Mouse (Mus musculus): ENCODE results near the gene Adgrl1.

Adgrl1 gene

DNA sequence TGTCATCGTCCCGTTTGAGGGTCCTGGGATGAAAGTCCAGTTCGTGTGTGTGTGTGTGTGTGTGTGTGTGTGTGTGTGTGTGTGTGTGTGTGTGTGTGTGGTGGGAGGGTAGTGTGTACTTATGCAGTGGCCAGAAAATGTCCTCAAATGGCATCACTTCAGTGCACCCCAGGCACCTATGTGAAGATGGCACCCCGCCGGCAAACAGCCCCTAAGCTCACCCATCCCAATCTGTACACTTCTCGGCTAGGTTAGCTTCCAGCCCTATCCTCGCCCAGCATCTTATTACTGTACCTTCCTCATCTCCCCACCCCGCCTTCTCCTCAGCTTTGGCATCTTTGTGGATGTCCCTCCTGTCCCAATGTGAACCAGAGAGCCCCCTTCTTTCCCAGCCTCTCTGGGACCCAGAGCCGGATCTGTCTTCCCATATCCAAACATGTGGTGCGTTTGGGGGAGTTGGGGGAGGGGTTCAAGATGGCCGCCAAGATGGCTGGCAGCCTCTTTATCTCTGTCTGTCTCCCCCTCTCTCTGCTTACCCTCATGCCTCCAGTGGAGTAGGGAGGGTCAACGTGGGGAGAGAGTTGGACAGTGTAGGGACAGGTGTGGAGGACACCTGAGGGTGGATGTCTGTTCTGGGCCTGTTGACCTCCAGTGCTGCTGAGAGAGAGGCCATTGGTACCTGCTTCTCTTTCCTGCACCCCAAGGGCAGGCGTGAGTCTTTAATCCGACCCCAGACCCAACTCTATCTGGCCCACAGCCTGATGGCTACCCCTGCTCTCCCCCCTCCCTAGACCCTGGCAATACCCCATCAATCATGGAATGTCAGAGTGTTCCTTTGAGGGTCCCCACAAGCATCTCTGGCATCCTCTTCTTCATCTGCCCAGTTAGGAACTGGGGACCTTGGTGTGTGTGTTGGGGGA lies 1.9 kb downstream of the Adgrl1 start:
- no peak for DNase-seq (ENCODE audit: low spot score)

DNA sequence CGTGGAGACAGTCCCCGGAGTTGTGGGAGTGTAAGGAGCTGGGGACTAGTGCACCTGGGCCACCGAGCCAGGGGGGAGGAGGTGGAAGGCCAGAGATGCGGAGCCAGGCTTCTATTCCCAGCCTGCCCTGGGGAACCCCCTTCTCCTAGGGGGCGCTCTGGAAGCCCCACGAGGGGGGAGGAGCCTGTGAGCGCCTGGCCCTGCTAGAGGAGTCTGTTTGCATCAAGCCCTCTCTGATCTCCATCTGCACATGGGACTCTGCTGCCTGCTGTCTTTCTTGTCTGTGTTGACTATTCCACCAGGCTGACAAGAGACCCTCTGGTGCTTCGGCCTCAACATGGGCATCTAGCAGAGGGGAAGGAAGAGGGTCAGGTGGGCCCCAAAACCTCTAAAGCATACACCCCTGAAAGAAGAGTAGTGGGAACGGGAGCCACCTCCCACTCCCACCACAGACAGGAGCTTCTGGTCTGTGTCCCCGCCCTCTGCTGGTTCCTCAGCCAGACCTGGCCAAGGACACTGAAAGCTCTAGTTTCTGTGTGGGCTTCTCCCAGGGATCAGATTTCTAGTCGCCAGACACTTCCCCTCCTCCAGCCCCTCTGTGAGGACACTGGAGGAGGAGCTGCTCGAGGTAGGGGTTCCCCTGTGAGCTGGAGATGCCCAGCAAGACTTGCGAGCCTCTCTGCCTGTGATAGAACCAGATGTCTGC lies 3.2 kb downstream of the Adgrl1 start:
- DNase-seq (ENCODE audit: low spot score): no peak

DNA sequence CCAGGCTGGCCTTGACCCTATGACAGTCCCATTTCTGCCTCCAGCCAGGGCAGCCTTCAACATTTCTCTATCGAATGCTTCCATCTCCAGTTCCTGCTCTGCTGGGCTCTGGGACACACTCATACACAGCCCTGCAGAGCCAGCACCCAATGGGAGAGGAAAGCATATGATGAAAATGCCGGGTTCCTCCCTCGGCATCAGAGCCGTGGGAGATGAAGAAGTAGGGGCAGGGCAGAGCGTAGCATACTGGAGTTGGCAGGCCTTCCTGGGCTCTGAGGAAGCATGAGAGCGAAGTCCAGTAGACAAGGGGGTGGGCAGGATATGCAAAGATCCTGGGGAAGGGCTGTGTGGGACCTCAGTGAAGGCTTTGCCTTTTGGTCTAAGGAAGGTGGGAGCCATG lies 8.7 kb downstream of the Adgrl1 start:
- no peak for DNase-seq (ENCODE audit: low spot score)

DNA sequence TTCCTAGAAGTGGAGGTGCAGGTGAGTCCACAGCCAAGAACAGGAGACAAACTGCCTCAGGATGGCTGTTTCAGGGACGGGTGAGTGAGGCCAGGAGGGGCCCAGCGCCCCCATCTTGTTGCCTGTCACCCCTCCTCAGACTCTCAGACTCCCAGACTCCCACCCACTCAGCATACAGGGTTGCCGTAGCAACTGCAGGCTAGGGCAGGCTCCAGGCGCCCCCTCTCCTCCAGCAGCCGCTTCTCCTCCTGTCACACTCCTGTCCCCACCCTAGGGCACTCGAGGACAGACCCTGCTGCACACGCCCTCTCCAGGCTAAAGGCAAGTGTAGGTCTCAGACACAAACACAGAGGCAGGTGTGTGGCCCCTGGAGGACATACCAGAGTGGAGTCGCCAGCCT lies 9.4 kb downstream of the Adgrl1 start:
- DNase-seq (ENCODE audit: low spot score): no peak

DNA sequence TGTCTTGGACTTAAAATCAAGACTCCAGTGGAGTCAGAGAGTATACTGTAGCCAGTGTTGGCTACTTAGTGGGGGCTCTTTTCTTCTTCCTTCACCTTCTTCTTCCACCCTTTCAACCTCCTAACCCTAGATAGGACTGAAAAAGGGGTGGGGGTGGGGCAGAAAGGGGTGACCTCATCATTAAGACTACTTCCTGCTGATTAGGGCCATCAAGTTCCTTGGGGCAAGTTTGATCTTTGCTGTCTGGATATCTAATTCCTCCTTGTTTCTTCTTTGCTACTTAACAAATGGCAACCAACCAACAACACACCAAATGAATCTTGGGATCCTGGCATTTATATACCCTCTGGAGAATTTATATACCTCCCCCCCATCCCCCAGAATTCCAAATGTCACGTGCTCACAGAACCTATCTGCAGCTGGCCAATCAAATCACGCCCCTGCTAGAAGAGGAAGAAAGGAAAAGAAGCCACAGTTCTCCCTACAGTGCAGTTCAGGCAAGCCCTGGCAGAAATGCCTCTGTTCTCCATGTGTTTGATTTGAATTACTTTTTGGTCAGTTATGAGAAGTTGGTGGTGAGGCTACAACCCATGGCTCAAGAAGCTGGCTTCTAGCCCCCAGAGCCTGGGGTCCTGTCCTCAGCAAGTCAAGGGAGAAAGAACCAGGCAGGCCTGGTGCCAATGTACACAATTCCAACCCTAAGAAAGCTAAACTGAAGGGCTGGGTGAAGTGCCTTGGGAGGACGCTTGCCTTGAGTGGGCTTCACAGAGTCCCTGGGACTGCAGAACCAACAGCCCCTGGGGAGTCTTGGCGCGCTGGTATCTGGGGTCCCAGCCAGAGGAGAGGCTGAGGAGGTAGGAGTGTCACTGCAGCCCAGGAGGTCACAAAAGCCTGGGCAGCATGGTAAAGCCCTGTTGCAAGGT lies 12.2 kb downstream of the Adgrl1 start:
- DNase-seq (ENCODE audit: low spot score): no peak

DNA sequence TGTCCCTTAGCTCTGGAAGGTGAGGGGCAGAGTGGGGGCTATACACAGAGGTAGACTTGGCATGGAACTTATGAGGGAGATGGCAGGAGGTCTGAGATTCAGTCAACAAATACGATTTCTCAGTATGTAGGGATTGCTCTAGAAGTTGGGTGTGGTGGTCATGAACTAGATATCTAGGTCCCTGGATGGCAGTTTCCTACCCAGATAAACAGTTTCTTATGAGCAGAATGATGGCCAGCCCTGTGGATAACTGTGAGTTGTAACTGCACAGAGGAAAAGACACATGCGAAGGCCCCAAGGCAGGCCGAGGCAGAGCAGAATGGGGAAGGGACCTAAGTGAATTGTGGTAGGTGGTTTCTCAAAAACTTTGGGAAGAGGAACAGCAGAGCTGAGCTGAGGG lies 14.3 kb downstream of the Adgrl1 start:
- no peak for DNase-seq (ENCODE audit: low spot score)

DNA sequence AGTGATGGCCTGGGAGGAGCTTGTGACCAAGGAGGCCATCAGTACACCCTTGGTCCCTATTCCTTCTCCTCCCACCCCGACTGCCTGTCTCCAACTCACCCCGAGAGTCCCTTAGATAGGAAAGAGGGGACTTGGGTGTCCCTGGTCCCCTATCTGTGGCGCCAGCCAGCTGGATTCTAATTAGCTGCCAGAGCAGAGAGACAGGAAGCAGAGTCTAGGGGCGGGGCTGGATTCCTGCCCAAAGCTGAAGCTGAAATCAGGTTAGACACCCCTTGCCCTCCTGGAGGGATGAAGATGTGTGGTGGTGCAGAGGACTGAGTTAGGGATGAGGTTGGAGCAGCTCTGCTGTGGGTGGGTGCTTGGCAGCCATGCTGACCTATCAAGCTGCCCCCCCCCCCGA lies 15.0 kb downstream of the Adgrl1 start:
- DNase-seq (ENCODE audit: low spot score): no peak

DNA sequence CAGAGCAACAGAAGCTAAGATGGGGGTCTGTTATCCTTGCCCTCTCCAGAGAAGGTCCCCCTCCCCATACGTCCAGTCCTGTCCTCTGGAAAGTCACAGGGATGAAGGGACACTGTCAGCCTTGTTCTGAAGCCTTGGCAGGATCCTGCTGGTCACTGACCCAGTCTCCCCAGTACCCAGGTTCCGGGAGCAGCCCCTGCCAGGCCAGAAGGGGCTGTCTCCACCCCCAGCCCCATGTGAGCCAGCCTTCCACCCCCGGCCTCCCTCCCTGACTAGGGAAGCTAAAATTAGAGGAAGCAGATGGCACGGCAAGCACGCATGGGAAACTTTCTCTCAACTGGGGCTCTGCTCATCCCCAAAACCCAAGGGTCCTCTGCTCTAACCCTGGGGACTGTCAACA lies 16.1 kb downstream of the Adgrl1 start:
- DNase-seq (ENCODE audit: low spot score): no peak

DNA sequence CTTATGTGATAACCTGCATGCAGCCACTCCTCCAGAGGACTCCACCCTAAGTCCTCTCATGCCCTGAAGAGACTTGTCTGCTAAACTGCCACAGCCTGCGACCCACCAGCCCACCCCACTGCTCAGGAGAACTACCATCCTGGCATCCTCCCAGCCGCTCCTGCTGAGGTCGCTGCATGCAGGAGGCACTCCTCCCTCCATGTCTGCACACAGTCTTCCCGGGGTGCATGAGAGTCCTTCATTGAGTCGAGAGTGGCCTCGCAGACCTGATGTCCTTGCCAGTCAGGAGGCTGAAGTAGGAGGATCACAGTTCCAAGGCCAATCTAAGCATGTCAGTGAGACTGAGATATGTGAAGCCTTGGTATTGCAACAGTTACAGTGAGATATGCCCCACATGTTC lies 17.7 kb downstream of the Adgrl1 start:
- no peak for DNase-seq (ENCODE audit: low spot score)

DNA sequence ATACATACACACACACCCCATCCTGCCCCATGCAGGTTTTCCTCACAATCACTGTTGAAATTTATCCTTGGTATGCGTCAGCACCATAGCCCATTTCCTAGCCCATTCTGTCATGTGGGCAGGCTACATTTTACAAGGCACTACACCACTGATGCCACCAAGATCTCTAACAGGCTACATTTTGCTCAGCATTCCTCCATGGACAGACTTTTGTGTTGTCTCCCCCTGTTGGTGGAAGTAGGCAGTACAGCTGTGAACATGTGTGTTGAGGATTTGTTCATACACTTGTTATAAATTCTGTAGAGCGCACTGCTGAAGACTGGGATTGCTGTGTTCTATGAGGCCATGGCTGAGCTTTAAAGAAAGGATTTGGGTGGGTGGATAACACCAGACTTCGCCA lies 21.7 kb downstream of the Adgrl1 start:
- DNase-seq (ENCODE audit: low spot score): peak; percentile 51

DNA sequence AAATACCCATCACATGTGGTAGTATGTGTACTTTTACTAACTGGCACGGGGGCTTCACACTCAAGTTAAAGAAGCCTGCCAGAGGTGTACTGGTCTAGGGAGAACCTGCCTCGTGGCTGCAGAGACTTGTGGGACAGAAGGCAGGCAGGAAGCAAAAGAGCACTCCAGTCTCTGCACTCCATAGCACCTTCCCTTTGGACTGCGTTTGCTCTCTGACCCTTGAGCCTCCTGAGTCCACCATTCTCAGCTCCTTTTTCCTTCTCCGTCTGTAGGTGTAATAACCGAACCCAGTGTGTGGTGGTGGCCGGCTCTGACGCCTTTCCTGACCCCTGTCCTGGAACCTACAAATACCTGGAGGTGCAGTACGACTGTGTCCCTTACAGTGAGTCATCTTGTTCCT lies 22.8 kb downstream of the Adgrl1 start:
- DNase-seq (ENCODE audit: low spot score): no peak

DNA sequence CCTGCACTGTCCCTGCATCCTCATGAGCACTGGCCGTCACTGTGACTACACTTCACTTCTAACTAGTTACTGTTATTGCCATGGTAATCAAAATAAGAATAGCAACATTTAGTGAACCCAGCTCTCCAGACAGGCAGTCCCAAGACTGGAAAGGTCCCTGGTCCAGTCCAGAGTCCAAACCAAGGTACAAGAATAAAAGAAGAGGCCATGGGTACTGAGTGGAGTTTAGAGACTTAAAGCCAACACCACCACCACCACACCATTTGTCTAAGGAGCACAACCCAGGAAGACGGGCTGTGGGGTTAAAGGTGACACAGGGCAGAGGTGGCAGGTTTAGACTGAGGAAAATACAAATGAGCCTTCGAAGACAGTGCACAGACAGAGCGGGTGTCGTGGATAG lies 24.7 kb downstream of the Adgrl1 start:
- DNase-seq (ENCODE audit: low spot score): no peak

DNA sequence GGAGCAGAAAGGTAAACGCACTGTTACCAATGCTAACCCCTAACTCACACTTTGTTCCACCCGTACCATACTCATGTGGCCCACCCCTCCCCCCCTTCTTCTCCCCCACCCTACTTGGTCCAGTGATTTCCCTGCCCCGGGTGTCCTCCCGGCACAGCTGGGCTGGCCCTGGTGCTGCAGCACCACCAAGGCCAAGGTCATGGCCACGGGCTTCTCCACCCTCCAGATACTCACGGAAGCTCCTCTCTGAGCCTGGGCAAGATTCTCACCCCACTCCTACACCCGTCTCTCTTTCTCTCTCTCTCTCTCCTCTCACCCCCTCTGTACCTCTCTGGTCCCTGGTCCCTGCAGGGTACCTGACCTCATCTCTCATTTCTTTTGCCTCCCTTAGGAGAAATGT lies 26.4 kb downstream of the Adgrl1 start:
- no peak for DNase-seq (ENCODE audit: low spot score)

DNA sequence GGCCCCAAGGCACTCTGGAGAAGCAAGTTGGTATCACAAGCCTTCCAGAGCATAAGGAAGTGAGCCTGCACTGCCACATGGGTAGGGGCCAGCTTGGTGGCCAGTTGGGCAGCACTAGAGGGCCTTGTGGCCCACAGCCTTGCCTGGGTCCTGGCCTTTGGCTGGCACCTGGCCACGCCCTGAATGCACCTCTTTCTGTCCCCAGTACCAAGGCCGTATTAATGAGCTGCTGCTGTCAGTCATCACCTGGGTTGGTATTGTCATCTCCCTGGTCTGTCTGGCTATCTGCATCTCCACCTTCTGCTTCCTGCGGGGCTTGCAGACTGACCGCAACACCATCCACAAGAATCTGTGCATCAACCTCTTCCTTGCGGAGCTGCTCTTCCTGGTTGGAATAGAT lies 34.3 kb downstream of the Adgrl1 start:
- no peak for DNase-seq (ENCODE audit: low spot score)

DNA sequence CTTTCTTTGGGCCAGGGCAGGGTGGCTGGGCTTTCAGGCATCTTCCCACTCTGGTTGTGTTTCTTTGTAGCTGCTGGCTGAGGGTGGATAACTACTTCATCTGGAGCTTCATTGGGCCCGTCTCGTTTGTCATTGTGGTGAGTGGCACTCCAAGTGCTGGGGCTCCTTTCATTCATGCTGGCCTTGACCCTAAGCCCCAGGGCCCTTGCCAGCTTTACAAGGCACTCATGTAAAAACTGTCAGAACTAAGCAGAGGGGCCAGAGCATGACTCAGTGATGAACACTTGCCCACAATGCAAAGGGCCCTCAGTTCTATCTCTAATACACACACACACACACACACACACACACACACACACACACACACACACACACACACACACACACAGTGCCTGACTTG lies 35.1 kb downstream of the Adgrl1 start:
- no peak for DNase-seq (ENCODE audit: low spot score)

DNA sequence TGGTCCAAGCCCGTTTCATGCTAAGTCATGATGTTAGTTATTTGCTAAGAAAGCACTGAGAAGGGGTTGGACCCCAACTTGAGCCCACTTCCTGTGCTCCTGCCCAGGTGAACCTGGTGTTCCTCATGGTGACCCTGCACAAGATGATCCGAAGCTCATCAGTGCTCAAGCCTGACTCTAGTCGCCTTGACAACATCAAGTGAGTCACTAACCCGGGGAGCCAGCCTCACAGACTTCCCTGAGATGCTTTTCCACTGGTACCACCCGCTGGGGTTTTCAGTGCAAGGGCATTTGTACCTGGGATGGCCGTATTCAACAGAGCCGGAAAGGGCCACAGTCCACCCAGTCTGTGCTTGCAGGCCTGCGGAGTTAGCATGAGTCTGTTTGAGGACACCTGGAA lies 35.5 kb downstream of the Adgrl1 start:
- DNase-seq (ENCODE audit: low spot score): no peak

DNA sequence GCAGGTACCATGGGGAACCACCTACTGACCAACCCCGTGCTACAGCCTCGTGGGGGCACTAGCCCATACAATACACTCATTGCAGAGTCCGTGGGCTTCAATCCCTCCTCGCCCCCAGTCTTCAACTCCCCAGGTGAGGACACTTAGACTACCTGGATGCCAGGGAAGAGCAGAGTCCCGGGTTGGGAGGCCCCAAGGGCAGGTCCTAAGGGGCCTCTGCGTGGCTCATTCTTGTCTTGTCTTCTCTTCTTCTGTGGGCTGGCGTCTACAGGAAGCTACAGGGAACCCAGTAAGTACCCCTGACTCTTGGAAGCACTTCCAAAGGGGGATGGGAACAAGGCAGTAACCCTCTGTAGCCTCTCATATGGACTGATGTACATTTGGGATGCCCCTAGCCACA lies 37.7 kb downstream of the Adgrl1 start:
- no peak for DNase-seq (ENCODE audit: low spot score)

DNA sequence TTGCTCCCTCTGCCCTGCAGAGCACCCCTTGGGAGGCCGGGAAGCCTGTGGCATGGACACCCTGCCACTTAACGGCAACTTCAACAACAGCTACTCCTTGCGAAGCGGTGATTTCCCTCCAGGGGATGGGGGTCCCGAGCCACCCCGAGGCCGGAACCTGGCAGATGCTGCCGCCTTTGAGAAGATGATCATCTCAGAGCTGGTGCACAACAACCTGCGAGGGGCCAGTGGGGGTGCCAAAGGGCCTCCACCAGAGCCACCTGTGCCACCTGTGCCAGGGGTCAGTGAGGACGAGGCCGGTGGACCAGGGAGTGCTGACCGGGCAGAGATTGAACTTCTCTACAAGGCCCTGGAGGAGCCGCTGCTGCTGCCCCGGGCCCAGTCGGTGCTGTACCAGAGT lies 38.4 kb downstream of the Adgrl1 start:
- no peak for DNase-seq (ENCODE audit: low spot score)

DNA sequence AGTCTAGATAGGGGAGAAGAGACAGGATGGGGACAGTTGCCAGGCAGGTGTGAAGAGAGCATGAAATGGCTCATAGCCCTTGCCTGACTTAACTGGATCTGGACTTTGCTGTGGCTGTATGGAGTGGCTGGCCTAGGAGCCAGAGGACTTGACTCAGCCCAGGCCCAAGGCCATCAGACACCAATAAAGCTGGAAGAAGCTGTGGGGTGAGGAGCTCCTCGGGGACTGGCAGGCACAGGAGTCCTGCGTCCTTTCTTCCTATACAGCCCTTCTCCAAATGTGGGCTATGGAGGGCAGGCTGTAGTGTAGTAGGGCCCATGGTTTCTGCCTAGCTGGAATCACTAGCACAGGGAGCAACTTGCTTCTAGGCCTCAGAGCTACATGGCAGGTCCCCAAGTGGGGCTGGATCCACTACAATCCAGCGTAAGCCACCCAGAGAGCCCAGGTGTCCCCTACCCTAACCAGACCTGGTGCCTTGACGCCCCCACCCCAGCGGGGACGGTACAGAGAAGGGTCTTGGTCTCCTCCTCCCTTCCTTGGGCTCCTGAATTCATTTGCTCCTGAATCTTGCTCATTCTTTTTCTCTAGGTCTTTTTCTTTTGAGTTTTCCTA lies 41.3 kb downstream of the Adgrl1 start:
- DNase-seq (ENCODE audit: low spot score): no peak

DNA sequence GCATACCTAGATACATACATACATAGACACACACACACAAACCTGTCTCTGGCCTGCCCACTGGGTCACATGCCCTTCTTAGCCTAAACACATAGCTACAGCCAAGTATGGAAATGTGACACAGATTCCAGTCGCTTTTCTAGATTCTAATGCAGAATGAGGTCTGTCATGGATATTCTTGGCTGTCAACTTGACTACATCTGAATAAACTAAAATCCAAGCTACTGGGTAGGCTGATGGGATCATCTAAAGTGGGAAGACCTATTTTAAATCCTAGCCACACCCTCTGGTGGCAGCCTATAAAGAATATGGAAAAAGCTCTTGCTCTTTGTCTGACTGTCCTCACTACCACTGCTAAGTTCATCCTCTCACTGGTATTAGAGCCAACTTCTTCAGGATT lies 42.5 kb downstream of the Adgrl1 start:
- DNase-seq (ENCODE audit: low spot score): no peak

DNA sequence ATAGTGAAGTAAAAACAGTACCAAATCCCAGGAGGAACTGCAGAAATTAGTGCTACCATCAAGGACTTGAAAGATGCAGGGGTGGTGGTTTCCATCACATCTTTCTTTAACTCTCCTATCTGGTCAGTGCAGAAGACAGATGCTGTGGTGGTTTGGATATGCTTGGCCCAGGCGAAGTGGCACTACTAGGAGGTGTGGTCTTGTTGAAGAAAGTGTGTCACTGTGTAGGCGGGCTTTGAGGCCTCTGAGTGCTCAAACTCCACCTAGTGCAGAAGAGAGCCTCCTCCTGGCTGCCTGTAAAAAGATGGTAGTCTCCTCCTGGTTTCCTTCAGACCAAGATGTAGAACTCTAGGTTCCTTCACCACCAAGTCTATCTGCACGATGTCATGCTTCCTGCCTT lies 45.6 kb downstream of the Adgrl1 start:
- DNase-seq (ENCODE audit: low spot score): no peak

DNA sequence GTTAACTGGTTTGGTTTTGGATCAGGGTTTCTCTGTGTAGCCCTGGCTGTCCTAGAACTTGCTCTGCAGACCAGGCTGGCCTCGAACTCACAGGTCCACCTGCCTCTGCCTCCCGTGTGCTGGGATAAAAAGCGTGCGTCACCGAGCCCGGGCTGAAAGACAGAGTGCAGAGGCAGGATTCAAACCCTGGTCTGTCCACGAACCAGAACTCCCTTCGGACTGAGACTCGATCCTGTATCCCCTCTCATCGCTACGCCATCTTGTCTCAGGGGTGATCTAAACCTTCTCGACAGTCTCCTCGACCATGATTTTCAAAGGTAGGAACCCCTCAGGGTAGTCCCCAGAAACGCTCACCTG lies 54.8 kb downstream of the Adgrl1 start:
- no peak for DNase-seq (ENCODE audit: low spot score)

All from urinary bladder, postnatal 10 days (tissue).